Mouse (Mus musculus) C2C12 (cell line): ENCODE results near the gene Dimt1.

Experiments
- CEBPB ChIP-seq: IDR thresholded peaks from one replicate; pipeline ENCODE4 v1.6.1; 2011; ENCODE audit warnings: low read depth, mild to moderate bottlenecking, control low read depth, moderate library complexity
- CTCF ChIP-seq: IDR thresholded peaks from one replicate; pipeline ENCODE4 v1.5.1; 2011; ENCODE audit not compliant: control insufficient read depth, insufficient read depth, insufficient read length
- FOSL1 ChIP-seq: IDR thresholded peaks from one replicate; pipeline ENCODE4 v1.8.0; 2011; ENCODE audit warnings: mild to moderate bottlenecking, low read length; ENCODE audit not compliant: poor library complexity, insufficient read depth, severe bottlenecking
- MAX ChIP-seq: IDR thresholded peaks from one replicate; pipeline ENCODE4 v1.6.1; 2011; ENCODE audit warnings: mild to moderate bottlenecking, control low read depth
- MYOD1 ChIP-seq: IDR thresholded peaks from one replicate; pipeline ENCODE4 v1.6.1; 2011; ENCODE audit warnings: low read depth; ENCODE audit not compliant: control insufficient read depth, insufficient read length
- MYOG ChIP-seq: IDR thresholded peaks from one replicate; pipeline ENCODE4 v1.6.1; 2011; ENCODE audit not compliant: control insufficient read depth, insufficient read length; ENCODE audit errors: extremely low read depth

DNA sequence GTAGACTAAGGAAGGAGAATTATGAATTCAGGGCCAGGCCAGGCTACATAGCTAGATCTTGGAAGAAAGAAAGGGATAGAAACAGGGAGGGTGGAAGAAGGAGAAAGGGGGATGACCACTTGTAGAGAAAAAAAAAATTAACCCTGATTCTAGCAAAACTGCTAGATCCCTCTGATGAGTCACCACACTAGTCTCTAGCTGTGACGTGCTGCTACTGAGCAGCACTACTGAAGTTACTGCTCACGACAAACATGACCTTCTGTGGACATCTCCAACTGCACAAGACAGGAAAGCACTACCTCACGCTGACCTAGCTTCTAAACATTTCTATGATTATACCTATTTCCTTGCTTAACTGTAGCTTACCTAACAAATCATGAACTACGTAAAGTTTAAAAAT lies 18.6 kb upstream of the Dimt1 start:
- no peak for TF ChIP-seq CTCF
- no peak for TF ChIP-seq CEBPB
- TF ChIP-seq FOSL1, result no peak
- TF ChIP-seq MYOD1, result no peak
- TF ChIP-seq MAX, result no peak
- no peak for TF ChIP-seq MYOG
